In the genomic region with DNA sequence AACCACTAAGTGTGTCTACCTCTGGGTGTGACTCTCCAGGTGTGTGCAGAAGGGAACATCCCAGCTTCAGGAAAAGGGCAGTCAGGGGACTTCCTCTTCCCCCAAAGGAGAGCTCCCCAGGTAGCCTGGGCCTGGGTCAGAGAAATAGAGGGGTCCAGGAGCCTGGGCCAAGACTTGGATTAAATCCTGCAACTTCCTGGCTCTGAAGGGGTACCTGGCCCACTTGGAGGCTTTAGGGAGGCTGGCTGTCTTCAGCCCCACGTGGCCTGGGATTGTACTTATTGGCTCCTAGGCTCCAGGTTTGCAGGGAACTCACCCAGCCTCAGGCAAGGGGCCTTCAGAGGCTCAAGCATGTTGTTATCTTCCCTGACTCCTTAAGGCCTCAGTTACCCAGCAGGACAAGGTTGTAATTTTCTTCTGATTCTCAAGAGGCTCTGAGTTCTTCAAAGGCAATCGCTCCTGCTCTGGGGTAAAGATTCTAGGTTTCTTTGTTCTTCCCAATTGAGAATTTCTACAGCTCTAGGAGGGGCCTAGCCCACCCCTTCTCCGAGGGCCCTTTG, we compare ENCODE assay signal across 12 mouse cellular contexts. TPM values are rescaled to one million over a fixed set of nuclear protein-coding genes. Genes with fewer than 3 reads are reported as not detected.
DNase-seq lines count a peak whose midpoint lies in the region; ATAC-seq and TF ChIP-seq lines count a peak whose summit lies in the region.
"Had no signal": no experiment of that assay in that cellular context is flagged by ENCODE, and none has a peak within 500 bp of the region (broad histone marks: within the 10 kb centered on the region; RNA-seq: fewer than 3 reads in every experiment).

No protein-coding gene starts in this region.

- no peak for ATAC-seq in forebrain, embryonic 11.5 days (replicated peaks; ENCODE audit: low FRiP score)
- ATAC-seq in forebrain, postnatal 0 days, result no peak
- ATAC-seq in lung, postnatal 0 days, result peak; percentile 20; the same call in 1 of the 2 replicates
- peak; percentile 27 for ATAC-seq in intestine, embryonic 16.5 days
- no peak for ATAC-seq in midbrain, embryonic 13.5 days

- WGBS in forebrain, embryonic 11.5 days, result 51% methylated on average over 3 of the region's 3 CpGs
- 23% methylated on average over 3 of the region's 3 CpGs for WGBS in forebrain, postnatal 0 days
- WGBS in lung, postnatal 0 days, result 32% methylated on average over 3 of the region's 3 CpGs
- WGBS in intestine, embryonic 16.5 days, result 36% methylated on average over 3 of the region's 3 CpGs
- 44% methylated on average over 3 of the region's 3 CpGs for WGBS in midbrain, embryonic 13.5 days

- H3K4me2 ChIP-seq in forebrain, embryonic 11.5 days (ENCODE audit: low read depth, low read length, severe bottlenecking), result no peak overlapping the region
- no peak overlapping the region for H3K4me2 ChIP-seq in forebrain, postnatal 0 days (ENCODE audit: low read depth)
- H3K4me2 ChIP-seq in lung, postnatal 0 days (replicated peaks; ENCODE audit: low read depth, low read length), result no peak overlapping the region
- H3K4me2 ChIP-seq in intestine, embryonic 16.5 days (ENCODE audit: low read depth, low read length), result peak overlapping the region; percentile 28
- no peak overlapping the region for H3K4me2 ChIP-seq in midbrain, embryonic 13.5 days (replicated peaks)
- H3K4me2 ChIP-seq: embryonic facial prominence, embryonic 15.5 days had no signal

- no peak for DNase-seq in forebrain, embryonic 11.5 days (ENCODE audit: low spot score)
- DNase-seq in forebrain, postnatal 0 days, result no peak
- no peak for DNase-seq in lung, postnatal 0 days (ENCODE audit: low spot score)
- no peak for DNase-seq in lung, postnatal 25 days (ENCODE audit: low spot score)
- DNase-seq in adipocyte (ENCODE audit: low spot score), result no peak
- no peak for DNase-seq in c-Kit-positive CD71-positive TER-119-positive erythroid progenitor cells, embryonic 14.5 days (ENCODE audit: low spot score)
- DNase-seq: cerebellum, adult 18-20 months had no signal

- TF ChIP-seq CTCF in forebrain, postnatal 0 days (IDR thresholded peaks at IDR 0.05; ENCODE audit: low read depth), result no peak
- no peak for TF ChIP-seq CTCF in lung, postnatal 0 days (IDR thresholded peaks at IDR 0.05)

- H3K4me1 ChIP-seq in forebrain, embryonic 11.5 days (replicated peaks; ENCODE audit: control insufficient read depth, insufficient read depth, low read length), result peaks cover 2% of the 10 kb centered on the region; the same call in 1 of the 2 replicates
- H3K4me1 ChIP-seq in forebrain, postnatal 0 days (ENCODE audit: insufficient read depth), result no peaks in the 10 kb centered on the region
- peaks cover 5% of the 10 kb centered on the region; the same call in 1 of the 2 replicates for H3K4me1 ChIP-seq in lung, postnatal 0 days (ENCODE audit: insufficient read depth, low read depth, low read length)
- H3K4me1 ChIP-seq in intestine, embryonic 16.5 days (ENCODE audit: control insufficient read depth, insufficient read depth, low read length), result peaks cover 37% of the 10 kb centered on the region
- peaks cover 17% of the 10 kb centered on the region for H3K4me1 ChIP-seq in midbrain, embryonic 13.5 days (replicated peaks)

- no peak overlapping the region for H3K4me3 ChIP-seq in forebrain, embryonic 11.5 days (ENCODE audit: low read depth, low read length)
- H3K4me3 ChIP-seq in forebrain, postnatal 0 days (ENCODE audit: low read depth, low read length), result no peak overlapping the region
- H3K4me3 ChIP-seq in lung, postnatal 0 days (ENCODE audit: low read depth, low read length), result no peak overlapping the region
- no peak overlapping the region for H3K4me3 ChIP-seq in intestine, embryonic 16.5 days (ENCODE audit: low read length)
- H3K4me3 ChIP-seq in midbrain, embryonic 13.5 days (replicated peaks), result no peak overlapping the region
- H3K4me3 ChIP-seq: embryonic facial prominence, embryonic 15.5 days had no signal

- no peaks in the 10 kb centered on the region for H3K9me3 ChIP-seq in forebrain, embryonic 11.5 days (ENCODE audit: control insufficient read depth, low read length)
- no peaks in the 10 kb centered on the region for H3K9me3 ChIP-seq in forebrain, postnatal 0 days (ENCODE audit: low read length)
- no peaks in the 10 kb centered on the region for H3K9me3 ChIP-seq in lung, postnatal 0 days (ENCODE audit: low read length)
- H3K9me3 ChIP-seq in intestine, embryonic 16.5 days (ENCODE audit: control insufficient read depth, low read length), result no peaks in the 10 kb centered on the region
- no peaks in the 10 kb centered on the region for H3K9me3 ChIP-seq in midbrain, embryonic 13.5 days
- H3K9me3 ChIP-seq: embryonic facial prominence, embryonic 15.5 days had no signal

- H3K9ac ChIP-seq in forebrain, embryonic 11.5 days (ENCODE audit: low read length), result no peak overlapping the region; the same call in 1 of the 2 replicates
- H3K9ac ChIP-seq in forebrain, postnatal 0 days, result no peak overlapping the region
- H3K9ac ChIP-seq in lung, postnatal 0 days (replicated peaks; ENCODE audit: low read depth), result no peak overlapping the region
- peak overlapping the region; percentile 30; the same call in 1 of the 2 replicates for H3K9ac ChIP-seq in intestine, embryonic 16.5 days (ENCODE audit: low read depth, low read length)
- H3K9ac ChIP-seq in midbrain, embryonic 13.5 days (replicated peaks), result no peak overlapping the region
- H3K9ac ChIP-seq: embryonic facial prominence, embryonic 15.5 days had no signal

- H3K27me3 ChIP-seq in forebrain, embryonic 11.5 days (ENCODE audit: control insufficient read depth, insufficient read depth, low read length), result no peaks in the 10 kb centered on the region
- no peaks in the 10 kb centered on the region for H3K27me3 ChIP-seq in forebrain, postnatal 0 days (ENCODE audit: insufficient read depth, low read length)
- H3K27me3 ChIP-seq in lung, postnatal 0 days (replicated peaks; ENCODE audit: insufficient read depth, low read length), result no peaks in the 10 kb centered on the region
- H3K27me3 ChIP-seq in intestine, embryonic 16.5 days (replicated peaks; ENCODE audit: control insufficient read depth, insufficient read depth, low read length), result no peaks in the 10 kb centered on the region
- peaks cover 3% of the 10 kb centered on the region; the same call in 1 of the 2 replicates for H3K27me3 ChIP-seq in midbrain, embryonic 13.5 days
- H3K27me3 ChIP-seq: embryonic facial prominence, embryonic 15.5 days had no signal

- H3K27ac ChIP-seq in forebrain, embryonic 11.5 days (ENCODE audit: low read depth, low read length), result peak overlapping the region; percentile 43
- H3K27ac ChIP-seq in forebrain, postnatal 0 days (ENCODE audit: low read depth, low read length), result no peak overlapping the region
- H3K27ac ChIP-seq in lung, postnatal 0 days (ENCODE audit: low read length), result no peak overlapping the region
- peak overlapping the region; percentile 90 for H3K27ac ChIP-seq in intestine, embryonic 16.5 days (ENCODE audit: low read length)
- H3K27ac ChIP-seq in midbrain, embryonic 13.5 days, result 0 out of 2 replicates have a peak overlapping the region, but pooled peaks have one; percentile 37
- H3K27ac ChIP-seq: embryonic facial prominence, embryonic 15.5 days had no signal

- no peaks in the 10 kb centered on the region for H3K36me3 ChIP-seq in forebrain, embryonic 11.5 days (ENCODE audit: control insufficient read depth, insufficient read depth, low read length)
- no peaks in the 10 kb centered on the region for H3K36me3 ChIP-seq in forebrain, postnatal 0 days (ENCODE audit: insufficient read depth)
- H3K36me3 ChIP-seq in lung, postnatal 0 days (ENCODE audit: insufficient read depth, low read length), result no peaks in the 10 kb centered on the region
- no peaks in the 10 kb centered on the region for H3K36me3 ChIP-seq in intestine, embryonic 16.5 days (ENCODE audit: control insufficient read depth, insufficient read depth, low read length)
- H3K36me3 ChIP-seq in midbrain, embryonic 13.5 days, result no peaks in the 10 kb centered on the region
- H3K36me3 ChIP-seq: embryonic facial prominence, embryonic 15.5 days had no signal

- no peak for TF ChIP-seq EP300 in lung, postnatal 0 days (IDR thresholded peaks at IDR 0.05)

RNA-seq across cellular contexts. Expression of a gene that starts 12.5 kb away (rescaled TPM):
- not detected in 2 replicates for polyA plus RNA-seq in forebrain, embryonic 11.5 days (2014; fragmentation: Nextera tagmentation; extraction: Ambion mirVana)
- total RNA-seq in forebrain, postnatal 0 days (2014; rRNA removed), result not detected in 2 replicates
- 0.24 TPM in 1 of 2 replicates, not detected in the other for polyA plus RNA-seq in forebrain, postnatal 0 days (2015; fragmentation: Nextera tagmentation; extraction: Ambion mirVana)
- not detected in 2 replicates for polyA plus RNA-seq in lung, postnatal 0 days (2015; fragmentation: Nextera tagmentation; extraction: Ambion mirVana)
- polyA plus RNA-seq in intestine, embryonic 16.5 days (2015; fragmentation: Nextera tagmentation; extraction: Ambion mirVana), result 2.1 and 3.0 TPM in 2 replicates
- not detected in 2 replicates for polyA plus RNA-seq in midbrain, embryonic 13.5 days (2015; fragmentation: Nextera tagmentation; extraction: Ambion mirVana)
- total RNA-seq: granulocyte monocyte progenitor cell, adult 5-6 weeks had no signal
- polyA plus RNA-seq: embryonic facial prominence, embryonic 15.5 days had no signal

RNA-seq across cellular contexts. Expression of a gene that starts 20.9 kb away (rescaled TPM):
- 0.23 and 0.29 TPM in 2 replicates for polyA plus RNA-seq in forebrain, embryonic 11.5 days (2014; fragmentation: Nextera tagmentation; extraction: Ambion mirVana)
- total RNA-seq in forebrain, postnatal 0 days (2014; rRNA removed), result not detected in 2 replicates
- 0.13 and 0.25 TPM in 2 replicates for polyA plus RNA-seq in forebrain, postnatal 0 days (2015; fragmentation: Nextera tagmentation; extraction: Ambion mirVana)
- polyA plus RNA-seq in lung, postnatal 0 days (2015; fragmentation: Nextera tagmentation; extraction: Ambion mirVana), result 0.30 and 0.41 TPM in 2 replicates
- 157 and 177 TPM in 2 replicates for polyA plus RNA-seq in intestine, embryonic 16.5 days (2015; fragmentation: Nextera tagmentation; extraction: Ambion mirVana)
- polyA plus RNA-seq in midbrain, embryonic 13.5 days (2015; fragmentation: Nextera tagmentation; extraction: Ambion mirVana), result 0.27 and 0.39 TPM in 2 replicates
- total RNA-seq: layer of hippocampus, adult 8-10 months had no signal
- polyA plus RNA-seq: embryonic facial prominence, embryonic 15.5 days had no signal

Comparison
In these comparisons a context has a peak if more than half of its experiments do, and no peak if none do; other contexts are left out.
1. H3K27ac ChIP-seq: peak in forebrain, embryonic 11.5 days (single experiment), intestine, embryonic 16.5 days (single experiment) and midbrain, embryonic 13.5 days (single experiment); none in forebrain, postnatal 0 days (single experiment) and lung, postnatal 0 days (single experiment).
2. ATAC-seq: peak in lung, postnatal 0 days (single experiment) and intestine, embryonic 16.5 days (single experiment); none in forebrain, embryonic 11.5 days (single experiment), forebrain, postnatal 0 days (single experiment) and midbrain, embryonic 13.5 days (single experiment).
3. RNA of a gene that starts 20.9 kb away (polyA plus RNA-seq): 157 to 177 TPM in intestine, embryonic 16.5 days; 0.30 to 0.41 TPM in lung, postnatal 0 days, 0.23 to 0.29 TPM in forebrain, embryonic 11.5 days, 0.27 to 0.39 TPM in midbrain, embryonic 13.5 days and 0.13 to 0.25 TPM in forebrain, postnatal 0 days; every median in the first group is over 100 times any median in the second.